9 mouse cellular contexts compared by ENCODE assay signal in the genomic region with DNA sequence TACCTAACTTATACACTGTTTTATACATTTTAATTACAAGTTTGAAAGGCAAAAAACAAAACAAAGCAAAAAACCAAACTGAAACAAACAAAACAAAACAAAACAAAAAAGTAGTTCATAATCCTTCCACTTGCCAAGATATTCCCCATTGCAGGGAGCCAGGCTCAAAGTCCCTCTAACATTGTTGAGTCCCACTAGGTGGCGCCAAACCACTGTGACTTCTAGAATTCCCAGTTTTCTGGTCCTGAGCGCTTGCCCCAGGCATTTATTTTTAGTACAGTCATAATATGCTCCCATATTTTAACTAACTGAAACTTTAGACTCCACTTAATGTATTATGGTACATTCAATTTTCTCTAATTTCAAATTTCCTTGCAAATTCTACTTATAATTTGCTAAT. TPM values are rescaled to one million over a fixed set of nuclear protein-coding genes. Genes with fewer than 3 reads are reported as not detected.
DNase-seq lines count a peak whose midpoint lies in the region; ATAC-seq and TF ChIP-seq lines count a peak whose summit lies in the region.
"Had no signal": no experiment of that assay in that cellular context is flagged by ENCODE, and none has a peak within 500 bp of the region (broad histone marks: within the 10 kb centered on the region; RNA-seq: fewer than 3 reads in every experiment).

No protein-coding gene starts in this region.

- peak; percentile 6 for DNase-seq in CD4-positive helper T cell, adult 2 months (ENCODE audit: low read depth, low spot score)
- DNase-seq in Patski (ENCODE audit: low read depth, low spot score): no peak
- peak; percentile 56 to 66 for DNase-seq in cerebellum, postnatal 36 days
- peak; percentile 40 for DNase-seq in gastrocnemius, postnatal 14 days
- DNase-seq in layer of hippocampus, adult 11-12 months (ENCODE audit: low spot score): peak; percentile 56
- peak; percentile 62 for DNase-seq in lung, postnatal 14 days
- peak; percentile 83 for DNase-seq in right cerebral cortex, postnatal 14 days
- DNase-seq in T-cell, adult 2 months (ENCODE audit: low spot score): no peak

- POLR2A ChIA-PET in Patski (lab: Charles Lee): no interaction called here

- H3K27me3 ChIP-seq in Patski: peaks cover 8% of the 10 kb centered on the region

- in situ Hi-C loops in Patski (cut with MboI; ENCODE audit: low pct_unique_long_range_greater_than_20kb): loop anchor here (5.0 kb wide), 1 partner anchor 69 kb away; no protein-coding TSS in a partner anchor

- intact Hi-C loops in gastrocnemius, postnatal 14 days (cut with DNase I; ENCODE audit: low total_unique reads): loop anchor here (5.0 kb wide), 1 partner anchor 69 kb away; no protein-coding TSS in a partner anchor

- CTCF ChIA-PET in Patski (lab: Charles Lee): interaction anchor here (1.5 kb wide), 1 partner anchor 71 kb away, joined by 8 read pairs; no protein-coding TSS in a partner anchor

- ATAC-seq in Patski: no peak

- peak; percentile 84 for TF ChIP-seq CTCF in Patski (IDR thresholded peaks at IDR 0.05)

RNA-seq across cellular contexts. Expression of a gene that starts 4.9 kb away (rescaled TPM):
- polyA plus RNA-seq in Patski (2021): not detected
- total RNA-seq in gastrocnemius, postnatal 14 days (2021): not detected
- polyA plus RNA-seq: heart, embryonic 14.5 days had no signal

RNA-seq across cellular contexts. Expression of a gene that starts 10.7 kb away (rescaled TPM):
- polyA plus RNA-seq in Patski (2021): not detected
- total RNA-seq in gastrocnemius, postnatal 14 days (2021): under 1 TPM; 0.47 to 0.49 TPM

RNA-seq across cellular contexts. Expression of a gene that starts 32.3 kb away (rescaled TPM):
- polyA plus RNA-seq in Patski (2021): not detected
- under 1 TPM; 0.42 to 0.43 TPM for total RNA-seq in gastrocnemius, postnatal 14 days (2021)

RNA-seq across cellular contexts. Expression of a gene that starts 48.7 kb away (rescaled TPM):
- polyA plus RNA-seq in Patski (2021): not detected
- total RNA-seq in gastrocnemius, postnatal 14 days (2021): not detected
- polyA plus RNA-seq: heart, embryonic 14.5 days had no signal

Comparison
In these comparisons a context has a peak if more than half of its experiments do, and no peak if none do; other contexts are left out.
1. DNase-seq: peak in CD4-positive helper T cell, adult 2 months (single experiment), cerebellum, postnatal 36 days (2 of 2), gastrocnemius, postnatal 14 days (single experiment), layer of hippocampus, adult 11-12 months (single experiment), lung, postnatal 14 days (single experiment) and right cerebral cortex, postnatal 14 days (single experiment); none in Patski (single experiment) and T-cell, adult 2 months (single experiment).